Comparison of ENCODE assay signal across 8 mouse cellular contexts in the genomic region with DNA sequence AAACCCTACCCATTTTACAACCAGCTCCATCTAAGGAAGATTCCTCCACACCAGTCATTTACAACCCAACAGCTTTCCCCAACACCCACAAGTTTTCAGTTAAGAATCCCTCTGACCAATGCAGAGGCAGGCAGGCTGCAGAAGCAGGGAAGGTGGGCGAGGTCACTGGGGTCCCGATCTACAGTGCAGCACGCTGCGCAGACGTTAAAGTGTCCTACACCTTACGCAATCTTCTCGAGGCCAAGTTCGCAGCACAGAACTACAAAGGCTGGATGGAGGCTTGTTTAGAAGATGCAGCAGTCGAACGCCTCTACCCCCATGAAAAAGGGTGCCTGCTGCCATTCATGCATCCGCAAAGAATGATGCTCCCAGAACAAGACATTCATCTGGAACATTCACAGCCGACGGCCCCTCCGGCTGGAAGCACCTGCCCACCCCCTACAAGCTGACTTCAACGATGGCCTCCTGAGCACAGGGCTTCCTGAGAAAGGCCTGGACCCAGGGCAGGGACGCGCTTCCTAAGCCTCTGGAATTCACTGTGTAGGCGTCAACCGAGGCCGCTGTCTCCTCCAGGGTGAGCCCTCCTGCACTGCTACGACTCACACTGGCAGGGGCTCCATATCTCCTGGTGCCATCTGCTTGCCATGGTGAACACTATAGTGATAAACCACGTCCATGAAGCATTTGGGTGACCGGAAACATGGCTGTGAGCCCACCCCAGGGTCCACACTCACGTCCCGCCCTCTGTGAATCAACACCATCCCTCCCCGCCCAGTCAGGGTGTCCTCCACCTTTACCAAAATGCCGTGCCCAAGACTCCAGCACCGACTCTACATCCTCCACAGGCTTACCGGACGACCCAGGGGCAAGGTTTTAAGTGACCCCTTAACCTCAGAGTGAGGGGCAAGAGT. TPM values are rescaled to one million over a fixed set of nuclear protein-coding genes. Genes with fewer than 3 reads are reported as not detected.
A peak's percentile ranks its signal among the peaks of the same experiment; 100 is the strongest.
DNase-seq lines count a peak whose midpoint lies in the region; ATAC-seq and TF ChIP-seq lines count a peak whose summit lies in the region.

No protein-coding gene starts in this region.

- no peaks in the 10 kb centered on the region for H3K9me3 ChIP-seq in heart, embryonic 12.5 days (replicated peaks)
- no peaks in the 10 kb centered on the region for H3K9me3 ChIP-seq in midbrain, embryonic 15.5 days

- no peak for TF ChIP-seq CTCF in gastrocnemius, adult 2 months (IDR thresholded peaks at IDR 0.05)
- no peak for TF ChIP-seq CTCF in bone marrow, adult 2 months (IDR thresholded peaks at IDR 0.05; ENCODE audit: control insufficient read depth, insufficient read depth, low read length)

- H3K9ac ChIP-seq in heart, embryonic 12.5 days = peak overlapping the region; percentile 58
- no peak overlapping the region for H3K9ac ChIP-seq in midbrain, embryonic 15.5 days

- H3K4me2 ChIP-seq in heart, embryonic 12.5 days = peak overlapping the region; percentile 77
- 0 out of 2 replicates have a peak overlapping the region, but pooled peaks have one; percentile 62 for H3K4me2 ChIP-seq in midbrain, embryonic 15.5 days

- WGBS in bone marrow, adult 2 months = 2% methylated on average over 30 of the region's 30 CpGs
- WGBS in heart, embryonic 12.5 days = 74% methylated on average over 30 of the region's 30 CpGs
- WGBS in midbrain, embryonic 15.5 days = 88% methylated on average over 30 of the region's 30 CpGs

- ATAC-seq in heart, embryonic 12.5 days (ENCODE audit: insufficient number of reproducible peaks, low FRiP score) = 0 out of 2 replicates have a peak, but pooled peaks have one; percentile 5
- no peak for ATAC-seq in midbrain, embryonic 15.5 days (replicated peaks)

- no peaks in the 10 kb centered on the region for H3K36me3 ChIP-seq in heart, embryonic 12.5 days
- no peaks in the 10 kb centered on the region for H3K36me3 ChIP-seq in midbrain, embryonic 15.5 days (replicated peaks)

- no peaks in the 10 kb centered on the region for H3K27me3 ChIP-seq in heart, embryonic 12.5 days (replicated peaks)
- no peaks in the 10 kb centered on the region for H3K27me3 ChIP-seq in midbrain, embryonic 15.5 days (replicated peaks)

- peak overlapping the region; percentile 94 for H3K4me3 ChIP-seq in gastrocnemius, adult 2 months
- peak overlapping the region; percentile 90 for H3K4me3 ChIP-seq in bone marrow, adult 2 months (replicated peaks; ENCODE audit: control insufficient read depth, low read depth, low read length)
- H3K4me3 ChIP-seq in heart, embryonic 12.5 days = peak overlapping the region; percentile 40
- no peak overlapping the region for H3K4me3 ChIP-seq in midbrain, embryonic 15.5 days

- intact Hi-C loops in gastrocnemius, adult 2 months (cut with DNase I) = no loop called here

- peak overlapping the region; percentile 98 for H3K27ac ChIP-seq in gastrocnemius, adult 2 months
- peak overlapping the region; percentile 99 for H3K27ac ChIP-seq in bone marrow, adult 2 months (ENCODE audit: control insufficient read depth, insufficient read depth, low read depth, low read length, poor library complexity)
- H3K27ac ChIP-seq in heart, embryonic 12.5 days (ENCODE audit: poor library complexity, severe bottlenecking) = peak overlapping the region; percentile 100
- H3K27ac ChIP-seq in midbrain, embryonic 15.5 days = peak overlapping the region; percentile 8; the same call in 1 of the 2 replicates

- peaks cover 2% of the 10 kb centered on the region; the same call in 1 of the 2 replicates for H3K4me1 ChIP-seq in bone marrow, adult 2 months (ENCODE audit: control insufficient read depth, insufficient read depth, low read length)
- H3K4me1 ChIP-seq in heart, embryonic 12.5 days (replicated peaks) = peaks cover 79% of the 10 kb centered on the region
- peaks cover 68% of the 10 kb centered on the region for H3K4me1 ChIP-seq in midbrain, embryonic 15.5 days

- DNase-seq in gastrocnemius, adult 2 months = peak; percentile 70
- no peak for DNase-seq in gastrocnemius, postnatal 10 days
- DNase-seq in kidney, postnatal 10 days = peak; percentile 57
- DNase-seq in ovary, postnatal 36 days (ENCODE audit: low spot score) = no peak
- DNase-seq in urinary bladder, adult 2 months (ENCODE audit: low spot score) = no peak

- peak; percentile 85; the same call in 1 of the 2 replicates for TF ChIP-seq POLR2A in bone marrow, adult 2 months (IDR thresholded peaks at IDR 0.05; ENCODE audit: borderline replicate concordance, control insufficient read depth, low read depth, low read length)

RNA-seq across cellular contexts. Expression of gene Frmd8, which starts 31.0 kb away (rescaled TPM):
- total RNA-seq in gastrocnemius, adult 2 months (2021) = 1 to 10 TPM; 3.4 to 4.0 TPM
- total RNA-seq in gastrocnemius, postnatal 10 days (2021) = 10 to 100 TPM in 1 of 2 experiments, 1 to 10 TPM in 1; 7.4 to 10.3 TPM
- 14.3 and 18.1 TPM in 2 replicates for polyA plus RNA-seq in bone marrow, adult 2 months (2011; ENCODE audit: insufficient read depth, insufficient read length, low replicate concordance, missing spikeins)
- 33.7 and 34.2 TPM in 2 replicates for polyA plus RNA-seq in heart, embryonic 12.5 days (2016; fragmentation: Nextera tagmentation; extraction: Ambion mirVana)
- 16.1 and 19.2 TPM in 2 replicates for polyA plus RNA-seq in midbrain, embryonic 15.5 days (2015; fragmentation: Nextera tagmentation; extraction: Ambion mirVana)
- 20.7 and 21.6 TPM in 2 replicates for polyA plus RNA-seq in urinary bladder, adult 2 months (2012; rRNA removed)

RNA-seq across cellular contexts. Expression of gene Slc25a45, which starts 33.6 kb away (rescaled TPM):
- under 1 TPM; 0.79 to 0.84 TPM for total RNA-seq in gastrocnemius, adult 2 months (2021)
- 1 to 10 TPM; 2.6 to 3.5 TPM for total RNA-seq in gastrocnemius, postnatal 10 days (2021)
- 11.6 and 24.6 TPM in 2 replicates for polyA plus RNA-seq in bone marrow, adult 2 months (2011; ENCODE audit: insufficient read depth, insufficient read length, low replicate concordance, missing spikeins)
- polyA plus RNA-seq in heart, embryonic 12.5 days (2016; fragmentation: Nextera tagmentation; extraction: Ambion mirVana) = 3.5 and 3.9 TPM in 2 replicates
- polyA plus RNA-seq in midbrain, embryonic 15.5 days (2015; fragmentation: Nextera tagmentation; extraction: Ambion mirVana) = 2.0 and 2.9 TPM in 2 replicates
- 19.2 and 25.1 TPM in 2 replicates for polyA plus RNA-seq in urinary bladder, adult 2 months (2012; rRNA removed)

RNA-seq across cellular contexts. Expression of gene Tigd3, which starts 49.9 kb away (rescaled TPM):
- under 1 TPM; 0.10 to 0.20 TPM for total RNA-seq in gastrocnemius, adult 2 months (2021)
- under 1 TPM; 0.82 to 0.95 TPM for total RNA-seq in gastrocnemius, postnatal 10 days (2021)
- polyA plus RNA-seq in bone marrow, adult 2 months (2011; ENCODE audit: insufficient read depth, insufficient read length, low replicate concordance, missing spikeins) = 4.4 and 6.4 TPM in 2 replicates
- 1.5 and 1.9 TPM in 2 replicates for polyA plus RNA-seq in heart, embryonic 12.5 days (2016; fragmentation: Nextera tagmentation; extraction: Ambion mirVana)
- polyA plus RNA-seq in midbrain, embryonic 15.5 days (2015; fragmentation: Nextera tagmentation; extraction: Ambion mirVana) = 13.8 and 16.4 TPM in 2 replicates
- polyA plus RNA-seq in urinary bladder, adult 2 months (2012; rRNA removed) = 0.69 and 0.87 TPM in 2 replicates

Comparison
In these comparisons a context has a peak if more than half of its experiments do, and no peak if none do; other contexts are left out.
1. DNase-seq: peak in gastrocnemius, adult 2 months (single experiment) and kidney, postnatal 10 days (single experiment); none in gastrocnemius, postnatal 10 days (single experiment), ovary, postnatal 36 days (single experiment) and urinary bladder, adult 2 months (single experiment).
2. H3K27ac ChIP-seq: peak in every context shown above with its lines; median percentile 100 in heart, embryonic 12.5 days; 99 in bone marrow, adult 2 months; 98 in gastrocnemius, adult 2 months; 8 in midbrain, embryonic 15.5 days.